8 mouse cellular contexts compared by ENCODE assay signal in genomic region chr4:149773408-149774093, GRCm38 (mm10). TPM values are rescaled to one million over a fixed set of nuclear protein-coding genes. Genes with fewer than 3 reads are reported as not detected.
DNase-seq lines count a peak whose midpoint lies in the region; ATAC-seq and TF ChIP-seq lines count a peak whose summit lies in the region.

No protein-coding gene starts in this region.

- H3K4me2 ChIP-seq in embryonic facial prominence, embryonic 11.5 days (ENCODE audit: low read depth, low read length) = peak overlapping the region; percentile 99
- peak overlapping the region; percentile 96 for H3K4me2 ChIP-seq in hindbrain, embryonic 14.5 days (replicated peaks)

- peak overlapping the region; percentile 86 for H3K9ac ChIP-seq in MEL (ENCODE audit: control insufficient read depth, low read depth, low read length, poor library complexity, severe bottlenecking)
- H3K9ac ChIP-seq in embryonic facial prominence, embryonic 11.5 days (replicated peaks; ENCODE audit: low read length) = peak overlapping the region; percentile 86
- H3K9ac ChIP-seq in hindbrain, embryonic 14.5 days = peak overlapping the region; percentile 87

- H3K4me1 ChIP-seq in MEL (ENCODE audit: control insufficient read depth in 1 of 2, insufficient read depth in 2 of 2, low read length in 2 of 2) = peaks cover 21 to 32% of the 10 kb centered on the region in 2 experiments
- H3K4me1 ChIP-seq in embryonic facial prominence, embryonic 11.5 days (ENCODE audit: control insufficient read depth, insufficient read depth, low read length) = no peaks in the 10 kb centered on the region
- H3K4me1 ChIP-seq in hindbrain, embryonic 14.5 days (replicated peaks; ENCODE audit: control insufficient read depth, insufficient read depth, low read length) = peaks cover 17% of the 10 kb centered on the region; the same call in 1 of the 2 replicates

- ATAC-seq in embryonic facial prominence, embryonic 11.5 days (replicated peaks; ENCODE audit: insufficient number of reproducible peaks, low FRiP score, low TSS enrichment, low read depth) = peak; percentile 42
- peak; percentile 81 for ATAC-seq in hindbrain, embryonic 14.5 days (ENCODE audit: low FRiP score)

- WGBS in embryonic facial prominence, embryonic 11.5 days = under 1% methylated on average over 65 of the region's 65 CpGs
- whole genome bisulfite sequencing in hindbrain, embryonic 14.5 days = under 1% methylated on average over 65 of the region's 65 CpGs
- under 1% methylated on average over 65 of the region's 65 CpGs for WGBS in macrophage (ENCODE audit: missing documents)

- TF ChIP-seq POLR2A in MEL (IDR thresholded peaks at IDR 0.05; ENCODE audit: control insufficient read depth in 1 of 2, insufficient read depth in 1 of 2, low read depth in 1 of 2, low read length in 2 of 2, poor library complexity in 1 of 2) = no peak

- intact Hi-C loops in left cerebral cortex, postnatal 4 days (cut with DNase I) = no loop called here

- peak in 1 of 2 experiments; percentile 14; a peak in 1 of 4 replicates for TF ChIP-seq EP300 in MEL (IDR thresholded peaks at IDR 0.05; ENCODE audit: low read depth in 1 of 2, low read length in 2 of 2)

- no peaks in the 10 kb centered on the region for H3K9me3 ChIP-seq in MEL (replicated peaks; ENCODE audit: insufficient read depth, low read length)
- H3K9me3 ChIP-seq in embryonic facial prominence, embryonic 11.5 days (replicated peaks; ENCODE audit: control insufficient read depth, low read length) = no peaks in the 10 kb centered on the region
- H3K9me3 ChIP-seq in hindbrain, embryonic 14.5 days (ENCODE audit: control insufficient read depth, low read length) = no peaks in the 10 kb centered on the region

- H3K36me3 ChIP-seq in MEL (ENCODE audit: control insufficient read depth in 1 of 2, insufficient read depth in 2 of 2, low read length in 2 of 2) = peaks cover 3 to 41% of the 10 kb centered on the region in 2 experiments; a peak in 3 of 4 replicates
- H3K36me3 ChIP-seq in embryonic facial prominence, embryonic 11.5 days (replicated peaks; ENCODE audit: control insufficient read depth, insufficient read depth, low read depth, low read length) = no peaks in the 10 kb centered on the region
- no peaks in the 10 kb centered on the region for H3K36me3 ChIP-seq in hindbrain, embryonic 14.5 days (replicated peaks; ENCODE audit: control insufficient read depth, insufficient read depth)
- no peaks in the 10 kb centered on the region for H3K36me3 ChIP-seq in macrophage (ENCODE audit: inconsistent target)

- H3K27me3 ChIP-seq in MEL (ENCODE audit: control insufficient read depth in 1 of 2, insufficient read depth in 2 of 2, low read length in 2 of 2) = no peaks in the 10 kb centered on the region
- no peaks in the 10 kb centered on the region for H3K27me3 ChIP-seq in embryonic facial prominence, embryonic 11.5 days (ENCODE audit: control insufficient read depth, insufficient read depth, low read length)
- no peaks in the 10 kb centered on the region for H3K27me3 ChIP-seq in hindbrain, embryonic 14.5 days (ENCODE audit: control insufficient read depth, insufficient read depth, low read length)

- peak overlapping the region; percentile 56 for H3K27ac ChIP-seq in MEL (ENCODE audit: control insufficient read depth, low read depth, low read length)
- 0 out of 2 replicates have a peak overlapping the region, but pooled peaks have one; percentile 56 for H3K27ac ChIP-seq in embryonic facial prominence, embryonic 11.5 days (replicated peaks; ENCODE audit: low read depth, low read length)
- H3K27ac ChIP-seq in hindbrain, embryonic 14.5 days = peak overlapping the region; percentile 89
- no peak overlapping the region for H3K27ac ChIP-seq in macrophage

- H3K4me3 ChIP-seq in MEL (ENCODE audit: control insufficient read depth in 1 of 2, insufficient read depth in 1 of 2, low read depth in 2 of 2, low read length in 2 of 2) (peak overlapping the region; percentile 85 to 94), macrophage (ENCODE audit: inconsistent target) (peak overlapping the region; percentile 20)
- H3K4me3 ChIP-seq in embryonic facial prominence, embryonic 11.5 days (ENCODE audit: low read depth, low read length) = peak overlapping the region; percentile 75
- peak overlapping the region; percentile 88 for H3K4me3 ChIP-seq in hindbrain, embryonic 14.5 days (replicated peaks; ENCODE audit: low read length)

- TF ChIP-seq CTCF in MEL (IDR thresholded peaks at IDR 0.05 in 2 of 3, conservative IDR thresholded peaks at IDR 0.05 in 1 of 3; ENCODE audit: control insufficient read depth in 1 of 3, insufficient read depth in 1 of 3, low read depth in 2 of 3, low read length in 3 of 3, poor library complexity in 1 of 3, severe bottlenecking in 1 of 3) = no peak

- no peak for TF ChIP-seq RAD21 in MEL (IDR thresholded peaks at IDR 0.05; ENCODE audit: low read depth, low read length)

- H3K79me2 ChIP-seq in MEL (ENCODE audit: control insufficient read depth, insufficient read depth, low read length, poor library complexity) = peaks cover 52% of the 10 kb centered on the region
- H3K79me2 ChIP-seq in macrophage (ENCODE audit: inconsistent target) = peaks cover 33% of the 10 kb centered on the region; the same call in 1 of the 2 replicates

- DNase-seq in left cerebral cortex, postnatal 4 days = peak; percentile 41
- DNase-seq in left cerebral cortex, adult 11 months (ENCODE audit: low spot score) = no peak
- DNase-seq in MEL (ENCODE audit: low read depth, low spot score) = peak; percentile 55
- DNase-seq in embryonic facial prominence, embryonic 11.5 days (ENCODE audit: low spot score) = peak; percentile 10
- DNase-seq in hindbrain, embryonic 14.5 days (ENCODE audit: low spot score) = no peak
- peak; percentile 81 for DNase-seq in testis, postnatal 10 days (ENCODE audit: low spot score)
- no peak for DNase-seq in frontal cortex, postnatal 10 days (ENCODE audit: low spot score in 2 of 2)

TF ChIP-seq in MEL, 35 proteins besides CTCF, POLR2A, EP300 and RAD21:
- TF ChIP-seq SMC3 (IDR thresholded peaks at IDR 0.05; ENCODE audit: low read depth, low read length) = no peak
- peak; percentile 78 for TF ChIP-seq USF1 (IDR thresholded peaks at IDR 0.05; ENCODE audit: low read depth, low read length)
- no peak for TF ChIP-seq UBTF (IDR thresholded peaks at IDR 0.05; ENCODE audit: borderline replicate concordance, insufficient read depth, low read depth, low read length)
- no peak for TF ChIP-seq ZMIZ1 (IDR thresholded peaks at IDR 0.05; ENCODE audit: low read depth, low read length)
- TF ChIP-seq MYC (IDR thresholded peaks at IDR 0.05; ENCODE audit: low read depth, low read length) = peak; percentile 80
- TF ChIP-seq ELF1 (IDR thresholded peaks at IDR 0.05; ENCODE audit: low read depth, low read length) = no peak
- no peak for TF ChIP-seq HCFC1 (IDR thresholded peaks at IDR 0.05; ENCODE audit: low read depth, low read length)
- no peak for TF ChIP-seq NRF1 (IDR thresholded peaks at IDR 0.05; ENCODE audit: insufficient read depth, low read depth, low read length, poor library complexity, severe bottlenecking)

RNA-seq across cellular contexts. Expression of gene Slc25a33, which starts 0.5 kb away (rescaled TPM):
- 10 to 100 TPM; 18.6 to 19.4 TPM for total RNA-seq in left cerebral cortex, postnatal 4 days (2021)
- 20.6 and 21.4 TPM in 2 replicates for total RNA-seq in MEL (2012; rRNA removed)
- 100 to 1,000 TPM in 1 of 2 experiments, 10 to 100 TPM in 1; 24.8 to 103 TPM for polyA plus RNA-seq in MEL (2012; ENCODE audit: insufficient read depth in 1 of 2, insufficient read length in 2 of 2, low read depth in 1 of 2, low replicate concordance in 2 of 2, missing spikeins in 1 of 2)
- polyA plus RNA-seq in embryonic facial prominence, embryonic 11.5 days (2014; fragmentation: Nextera tagmentation; extraction: Ambion mirVana) = 18.4 and 20.1 TPM in 2 replicates
- 38.2 and 40.2 TPM in 2 replicates for polyA plus RNA-seq in hindbrain, embryonic 14.5 days (2014; fragmentation: Nextera tagmentation; extraction: Ambion mirVana)
- 10 to 100 TPM in 1 of 26 experiments, 1 to 10 TPM in 23, under 1 TPM in 2; 0.46 to 25.3 (median 2.5) TPM for total RNA-seq in macrophage (2018; cell fraction: chromatin; rRNA removed)
- total RNA-seq in macrophage (2018; cell fraction: cytosol; rRNA removed) = 1 to 10 TPM; 3.2 to 8.9 (median 4.8) TPM
- total RNA-seq in macrophage (2018; cell fraction: nucleus; rRNA removed) = 10 to 100 TPM in 4 of 26 experiments, 1 to 10 TPM in 22; 1.1 to 15.7 (median 5.1) TPM
- 1.5 to 5.8 TPM (median 4.0 TPM) in 3 replicates for polyA plus RNA-seq in macrophage (2018)

RNA-seq across cellular contexts. Expression of gene Tmem201, which starts 35.7 kb away (rescaled TPM):
- total RNA-seq in left cerebral cortex, postnatal 4 days (2021) = 10 to 100 TPM; 57.8 to 60.1 TPM
- total RNA-seq in MEL (2012; rRNA removed) = 28.3 and 31.5 TPM in 2 replicates
- polyA plus RNA-seq in MEL (2012; ENCODE audit: insufficient read depth in 1 of 2, insufficient read length in 2 of 2, low read depth in 1 of 2, low replicate concordance in 2 of 2, missing spikeins in 1 of 2) = 10 to 100 TPM in 1 of 2 experiments, not detected in 1; 60.6 TPM
- polyA plus RNA-seq in embryonic facial prominence, embryonic 11.5 days (2014; fragmentation: Nextera tagmentation; extraction: Ambion mirVana) = 17.5 and 19.8 TPM in 2 replicates
- 29.9 and 31.9 TPM in 2 replicates for polyA plus RNA-seq in hindbrain, embryonic 14.5 days (2014; fragmentation: Nextera tagmentation; extraction: Ambion mirVana)
- 10 to 100 TPM in 3 of 26 experiments, 1 to 10 TPM in 21, under 1 TPM in 2; 0.71 to 13.4 (median 4.4) TPM for total RNA-seq in macrophage (2018; cell fraction: chromatin; rRNA removed)
- 1 to 10 TPM; 1.8 to 5.4 (median 3.4) TPM for total RNA-seq in macrophage (2018; cell fraction: cytosol; rRNA removed)
- total RNA-seq in macrophage (2018; cell fraction: nucleus; rRNA removed) = 10 to 100 TPM in 2 of 26 experiments, 1 to 10 TPM in 23, under 1 TPM in 1; 0.65 to 23.3 (median 2.8) TPM
- 2.6 to 9.5 TPM (median 3.0 TPM) in 3 replicates for polyA plus RNA-seq in macrophage (2018)

Comparison
In these comparisons a context has a peak if more than half of its experiments do, and no peak if none do; other contexts are left out.
1. DNase-seq: peak in left cerebral cortex, postnatal 4 days (single experiment), MEL (single experiment), embryonic facial prominence, embryonic 11.5 days (single experiment) and testis, postnatal 10 days (single experiment); none in left cerebral cortex, adult 11 months (single experiment), hindbrain, embryonic 14.5 days (single experiment) and frontal cortex, postnatal 10 days (0 of 2).
2. H3K4me3 ChIP-seq: peak in every context shown above with its lines; median percentile 90 in MEL; 88 in hindbrain, embryonic 14.5 days; 75 in embryonic facial prominence, embryonic 11.5 days; 20 in macrophage.
3. Peak in every context shown above with its lines, with median percentiles within 50 percentile points of each other: H3K9ac ChIP-seq.